Mouse (Mus musculus) bone marrow, adult 2 months (tissue): Measurements from ENCODE around the gene Ramp1. TPM values are rescaled to one million over a fixed set of nuclear protein-coding genes. Genes with fewer than 3 reads are reported as not detected.

Experiments
- H3K27ac ChIP-seq: fragments of 200-500 bp; 2 replicates; pipeline ENCODE4 v1.5.1; 2012; ENCODE audit warnings: low read depth, mild to moderate bottlenecking, control low read depth, inconsistent platforms, low read length; ENCODE audit not compliant: control insufficient read depth, poor library complexity, insufficient read depth
- H3K4me1 ChIP-seq: fragments of 200-500 bp; 2 replicates; pipeline ENCODE4 v1.6.1; 2011; ENCODE audit warnings: low read length; ENCODE audit not compliant: control insufficient read depth, insufficient read depth
- H3K4me3 ChIP-seq: fragments of 200-500 bp; replicated peaks from 2 replicates; pipeline ENCODE3; 2011; ENCODE audit warnings: mild to moderate bottlenecking, low read depth, low read length, control low read depth; ENCODE audit not compliant: control insufficient read depth
- CTCF ChIP-seq: fragments of 200-500 bp; IDR thresholded peaks from 2 replicates; pipeline ENCODE4 v1.5.1; 2011; ENCODE audit warnings: low read length, control low read depth; ENCODE audit not compliant: control insufficient read depth, insufficient read depth
- POLR2A ChIP-seq: fragments of 200-500 bp; IDR thresholded peaks from 2 replicates; pipeline ENCODE4 v1.6.1; 2011; ENCODE audit warnings: low read depth, mild to moderate bottlenecking, control low read depth, low read length, borderline replicate concordance; ENCODE audit not compliant: control insufficient read depth
- WGBS: fragments of 180-500 bp; shearing (Covaris S2); methylation state at CpG from one replicate; pipeline ENCODE4 v1.1.7; 2018; 5-methylcytosine and 5-hydroxymethylcytosine counted together
- polyA plus RNA-seq: library from polyadenylated mRNA; stranded (reverse); fragments of >200 nt; gene quantifications from 2 replicates; pipeline ENCODE4 v1.2.4, GENCODE M21; 2011; ENCODE audit warnings: low replicate concordance; ENCODE audit not compliant: missing spikeins, insufficient read depth, insufficient read length

Gene Ramp1
- polyA plus RNA-seq, 1 experiment = 22.2 TPM

DNA sequence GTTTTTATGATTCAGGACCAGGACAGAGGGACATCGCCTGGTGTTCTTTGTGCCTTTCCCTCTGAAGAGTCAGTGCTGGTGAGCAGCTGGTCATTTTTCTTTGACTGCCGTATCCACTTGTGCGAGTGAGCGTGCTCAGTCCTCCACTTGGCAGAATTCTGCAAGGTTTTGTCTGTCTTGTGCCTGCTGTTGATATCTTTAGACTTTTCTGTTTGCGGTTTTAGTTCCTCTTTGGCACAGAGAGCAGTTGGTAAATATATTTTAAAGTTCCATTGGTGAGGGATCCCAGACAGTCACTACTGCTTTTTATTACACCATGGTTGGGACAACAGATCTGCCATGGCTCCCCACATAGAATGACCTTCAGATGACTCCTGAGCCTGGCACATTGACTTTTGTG, 7.7 kb downstream of the Ramp1 start:
- Histone ChIP-seq H3K27ac (peak overlapping the region; percentile 89), H3K4me1 (peaks cover 9% of the 10 kb centered on the region; the same call in 1 of the 2 replicates), H3K4me3 (no peak overlapping the region)
- TF ChIP-seq CTCF = no peak
- TF ChIP-seq POLR2A = no peak
- WGBS = 5% methylated on average over 5 of the region's 5 CpGs

DNA sequence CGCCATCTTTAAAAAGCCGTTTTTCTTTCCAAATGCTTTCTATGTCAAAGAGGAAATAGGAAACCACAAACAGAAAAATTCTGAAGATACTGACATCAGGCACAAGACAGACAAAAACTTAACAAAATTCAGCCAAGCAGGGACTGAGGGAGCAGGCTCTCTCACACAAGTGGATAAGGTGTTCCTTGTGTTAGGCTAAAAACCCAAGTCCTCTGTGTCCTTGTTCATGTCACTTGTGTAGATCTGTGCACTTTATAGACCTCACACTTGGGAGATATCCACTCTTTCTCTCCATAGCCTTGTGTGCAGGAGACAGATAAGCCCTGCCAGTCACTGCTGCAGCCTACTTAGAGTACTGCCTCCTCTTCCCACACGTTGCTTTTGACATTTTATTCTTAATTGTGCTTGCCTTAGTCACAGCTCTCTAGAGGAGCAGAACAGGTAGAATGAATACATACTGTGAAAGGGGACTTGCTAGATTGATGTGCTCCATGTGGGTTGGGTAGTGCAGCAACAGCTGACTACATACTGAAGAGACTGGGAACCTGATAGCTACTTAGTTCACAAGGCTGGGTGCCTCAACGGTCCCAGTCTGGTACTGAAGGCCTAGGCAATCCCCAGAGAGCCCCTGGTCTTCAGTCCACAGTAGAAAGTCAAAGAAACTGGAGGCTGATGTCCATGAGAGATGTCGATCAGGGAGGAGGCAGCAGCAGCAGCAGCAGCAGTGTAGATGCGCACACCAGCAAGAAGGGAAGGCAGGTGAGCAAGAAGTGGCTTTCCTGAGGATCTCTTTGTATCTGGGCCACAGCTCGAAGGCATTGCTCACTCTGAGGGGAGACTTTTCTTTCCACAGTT, 8.4 kb downstream of the Ramp1 start:
- H3K4me1 ChIP-seq = peaks cover 10% of the 10 kb centered on the region; the same call in 1 of the 2 replicates
- H3K27ac ChIP-seq = peak overlapping the region; percentile 77
- TF ChIP-seq CTCF = no peak
- TF ChIP-seq POLR2A = no peak
- 29% methylated on average over 7 of the region's 7 CpGs for WGBS
- H3K4me3 ChIP-seq = no peak overlapping the region

DNA sequence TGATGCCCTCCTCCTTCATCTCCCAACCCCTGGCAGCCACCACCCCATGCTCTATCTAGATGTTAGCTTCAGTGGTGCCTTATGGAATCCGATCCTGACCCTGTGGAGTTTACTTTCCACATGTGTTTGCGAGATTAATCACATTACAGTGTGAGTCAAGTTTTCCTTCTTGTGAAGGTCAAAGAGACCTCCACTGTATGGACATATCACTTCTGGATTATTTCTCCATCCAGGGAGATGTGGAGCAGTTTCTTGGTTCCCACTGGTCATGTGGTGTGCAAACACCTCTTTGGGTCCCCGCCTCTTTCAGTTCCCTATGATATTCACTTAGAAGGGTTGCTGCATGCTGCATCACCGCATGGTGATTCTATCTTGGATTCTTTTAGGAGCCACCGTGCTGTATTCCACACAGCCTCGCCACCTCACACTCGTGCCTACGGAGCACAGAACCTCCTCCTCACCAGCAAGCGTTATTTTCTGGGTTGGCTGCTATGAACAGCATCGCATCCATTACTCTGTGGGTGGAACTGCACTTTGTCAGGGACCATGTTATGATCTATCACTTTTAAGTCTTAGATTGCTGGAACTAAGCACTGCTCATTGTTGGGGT, 9.3 kb downstream of the Ramp1 start:
- H3K4me3 ChIP-seq = no peak overlapping the region
- H3K27ac ChIP-seq = no peak overlapping the region; the same call in none of the 2 replicates
- TF ChIP-seq POLR2A = no peak
- no peak for TF ChIP-seq CTCF
- 67% methylated on average over 10 of the region's 10 CpGs for WGBS
- H3K4me1 ChIP-seq = peaks cover 14% of the 10 kb centered on the region

DNA sequence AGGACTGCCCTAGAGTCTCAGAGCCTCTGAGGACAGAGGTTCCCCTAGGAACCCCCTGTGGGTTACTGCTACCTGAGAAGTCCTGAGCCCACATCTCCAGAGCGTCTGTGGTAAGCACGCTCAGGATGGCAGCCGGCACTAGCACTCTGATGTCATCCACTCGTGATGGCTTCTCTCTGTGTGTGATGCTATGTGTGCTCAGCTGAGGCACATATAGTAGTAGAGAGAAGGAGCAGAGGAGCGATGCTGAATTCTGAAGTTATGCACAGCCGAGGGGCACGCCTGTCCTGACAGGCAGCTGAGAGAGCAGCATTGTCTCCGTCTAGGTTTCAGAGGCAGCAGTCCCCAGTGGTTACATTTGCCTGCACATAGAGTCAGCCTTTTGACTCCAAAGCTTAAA, 12.6 kb downstream of the Ramp1 start:
- no peak overlapping the region for H3K4me3 ChIP-seq
- no peak overlapping the region for H3K27ac ChIP-seq
- TF ChIP-seq POLR2A (no peak), CTCF (no peak)
- H3K4me1 ChIP-seq = peaks cover 12% of the 10 kb centered on the region
- whole genome bisulfite sequencing = 67% methylated on average over 8 of the region's 8 CpGs

DNA sequence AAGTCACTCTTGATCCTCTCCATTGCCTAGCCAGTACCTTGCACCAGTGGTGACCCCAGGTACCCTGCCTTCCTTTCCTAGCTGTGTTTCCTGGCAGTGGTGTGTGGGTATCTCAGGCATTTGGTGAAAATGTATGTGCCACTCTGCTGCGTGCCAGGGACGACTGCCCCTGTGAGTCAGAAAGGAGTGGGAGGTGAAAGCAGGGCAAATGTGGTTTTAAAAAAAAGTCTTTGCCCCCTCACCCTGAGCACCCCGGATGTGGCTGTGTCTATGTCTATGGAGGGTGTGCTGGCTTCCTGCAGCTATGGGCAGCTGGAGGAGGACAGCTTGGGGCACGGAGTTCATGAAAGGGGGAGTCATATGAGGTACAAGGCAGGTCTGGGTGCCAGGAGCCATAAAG, 13.6 kb downstream of the Ramp1 start:
- WGBS = 15% methylated on average over 4 of the region's 4 CpGs
- peaks cover 9% of the 10 kb centered on the region for H3K4me1 ChIP-seq
- no peak overlapping the region for H3K4me3 ChIP-seq
- H3K27ac ChIP-seq = no peak overlapping the region
- TF ChIP-seq POLR2A = no peak
- TF ChIP-seq CTCF = no peak

DNA sequence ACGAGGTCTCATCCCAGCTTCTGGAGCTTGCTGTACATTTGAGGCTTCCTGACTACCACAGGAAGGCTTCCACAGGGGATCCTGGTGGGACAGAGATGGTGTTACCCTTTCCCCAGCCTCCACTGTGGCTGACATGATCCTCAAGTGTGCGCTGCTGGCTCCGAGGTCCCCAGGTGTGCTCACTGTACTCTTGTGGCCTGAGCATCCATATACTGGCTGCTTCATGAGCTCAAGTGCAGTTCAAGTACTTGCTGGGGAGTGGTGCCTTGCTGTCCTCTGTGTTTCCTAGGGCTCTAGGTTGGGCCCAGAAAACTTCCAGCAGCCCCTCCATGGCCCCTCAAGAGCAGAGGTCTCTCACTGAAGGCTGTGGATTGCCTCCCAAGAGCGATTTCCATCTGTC, 14.1 kb downstream of the Ramp1 start:
- TF ChIP-seq POLR2A (no peak), CTCF (no peak)
- Histone ChIP-seq H3K27ac (no peak overlapping the region), H3K4me3 (no peak overlapping the region), H3K4me1 (peaks cover 8% of the 10 kb centered on the region)
- WGBS = 73% methylated on average over 4 of the region's 4 CpGs

DNA sequence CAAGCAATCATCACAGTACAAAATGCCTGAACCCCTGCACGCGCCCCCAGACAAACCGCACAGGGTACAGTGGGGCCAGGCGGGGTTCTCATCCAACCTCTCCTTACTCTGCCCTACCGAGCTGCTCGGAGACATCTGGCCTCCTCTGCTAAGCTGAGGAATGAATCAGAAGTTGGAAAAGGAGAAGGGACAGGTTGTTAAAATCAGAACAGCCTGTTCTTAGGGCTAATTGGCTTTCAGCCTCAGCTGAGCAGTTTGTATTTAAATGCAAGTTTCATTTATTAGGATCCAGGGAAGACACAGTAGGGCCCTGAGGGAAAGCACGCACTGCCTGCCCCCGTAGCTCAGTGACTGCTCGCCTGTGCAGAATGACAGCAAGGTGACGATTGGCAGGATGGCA, 20.2 kb downstream of the Ramp1 start:
- H3K4me1 ChIP-seq = no peaks in the 10 kb centered on the region
- 94% methylated on average over 10 of the region's 10 CpGs for WGBS
- no peak overlapping the region for H3K4me3 ChIP-seq
- H3K27ac ChIP-seq = no peak overlapping the region
- no peak for TF ChIP-seq POLR2A

DNA sequence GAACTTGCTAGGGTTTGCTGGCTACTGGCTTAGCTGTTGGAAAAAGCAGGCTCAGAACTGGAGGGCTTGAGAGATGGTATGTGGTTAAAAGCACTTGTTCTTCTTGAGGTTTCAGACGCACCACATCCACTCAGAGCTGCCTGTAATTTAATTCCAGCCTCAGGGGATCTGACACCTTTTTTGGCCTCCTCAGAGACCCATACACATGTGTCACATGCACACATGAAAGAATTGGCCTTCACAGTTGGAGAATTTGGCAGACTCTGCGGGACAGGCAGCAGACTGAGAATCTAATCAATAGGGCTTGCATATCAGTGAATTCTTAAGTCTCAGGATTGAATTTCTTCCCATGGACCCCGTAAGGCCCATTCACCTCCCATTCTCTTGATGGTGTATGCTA, 21.5 kb downstream of the Ramp1 start:
- TF ChIP-seq CTCF (no peak), POLR2A (no peak)
- Histone ChIP-seq H3K4me3 (no peak overlapping the region), H3K27ac (no peak overlapping the region), H3K4me1 (no peaks in the 10 kb centered on the region)
- whole genome bisulfite sequencing = 71% methylated on average over 3 of the region's 3 CpGs
